21 mouse cellular contexts compared by ENCODE assay signal in the genomic region with DNA sequence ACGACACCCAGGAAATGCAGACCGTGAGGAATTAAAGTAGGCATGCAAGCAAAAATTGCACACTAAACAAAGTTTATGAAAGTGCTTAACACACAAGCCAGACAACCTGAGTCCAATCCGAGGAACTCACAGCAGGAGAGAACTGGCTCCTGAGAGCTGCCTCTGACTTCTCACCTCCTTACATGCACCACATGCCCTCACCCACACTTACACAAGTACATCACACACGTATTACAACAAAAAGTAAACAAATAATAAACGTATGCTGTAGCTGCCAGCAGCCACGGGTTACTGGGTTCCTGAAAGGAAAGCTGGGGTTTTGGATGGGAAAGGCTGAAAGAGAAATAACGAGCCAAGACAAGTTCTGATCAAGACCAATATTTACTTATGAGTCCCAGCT.
DNase-seq lines count a peak whose midpoint lies in the region; ATAC-seq and TF ChIP-seq lines count a peak whose summit lies in the region.
"Had no signal": no experiment of that assay in that cellular context is flagged by ENCODE, and none has a peak within 500 bp of the region (broad histone marks: within the 10 kb centered on the region; RNA-seq: fewer than 3 reads in every experiment).

No protein-coding gene starts in this region.

- no peak for TF ChIP-seq EP300 in lung, postnatal 0 days (IDR thresholded peaks at IDR 0.05)

- H3K9me3 ChIP-seq in forebrain, embryonic 10.5 days: peaks cover 23% of the 10 kb centered on the region
- H3K9me3 ChIP-seq in forebrain, embryonic 14.5 days (replicated peaks; ENCODE audit: control insufficient read depth, low read length): 0 out of 2 replicates have a peak, but pooled peaks cover 4% of the 10 kb centered on the region
- peaks cover 5% of the 10 kb centered on the region; the same call in 1 of the 2 replicates for H3K9me3 ChIP-seq in intestine, embryonic 14.5 days (ENCODE audit: control insufficient read depth, low read length)
- peaks cover 3% of the 10 kb centered on the region; the same call in 1 of the 2 replicates for H3K9me3 ChIP-seq in intestine, postnatal 0 days (ENCODE audit: control insufficient read depth)
- H3K9me3 ChIP-seq in lung, postnatal 0 days (ENCODE audit: low read length): 0 out of 2 replicates have a peak, but pooled peaks cover 3% of the 10 kb centered on the region

- no peak for TF ChIP-seq CTCF in intestine, postnatal 0 days (IDR thresholded peaks at IDR 0.05; ENCODE audit: low read depth)
- no peak for TF ChIP-seq CTCF in lung, postnatal 0 days (IDR thresholded peaks at IDR 0.05)

- no peak overlapping the region for H3K9ac ChIP-seq in forebrain, embryonic 14.5 days (ENCODE audit: low read length)
- no peak overlapping the region for H3K9ac ChIP-seq in intestine, embryonic 14.5 days (ENCODE audit: low read length)
- H3K9ac ChIP-seq in intestine, postnatal 0 days (ENCODE audit: low read depth, low read length): no peak overlapping the region
- no peak overlapping the region for H3K9ac ChIP-seq in lung, postnatal 0 days (replicated peaks; ENCODE audit: low read depth)
- H3K9ac ChIP-seq: forebrain, embryonic 12.5 days; hindbrain, embryonic 14.5 days had no signal

- no peak overlapping the region for H3K27ac ChIP-seq in forebrain, embryonic 10.5 days
- no peak overlapping the region for H3K27ac ChIP-seq in forebrain, embryonic 14.5 days (ENCODE audit: low read depth, low read length)
- H3K27ac ChIP-seq in intestine, embryonic 14.5 days (ENCODE audit: low read depth): no peak overlapping the region
- no peak overlapping the region for H3K27ac ChIP-seq in intestine, postnatal 0 days (ENCODE audit: low read depth, low read length)
- no peak overlapping the region for H3K27ac ChIP-seq in lung, postnatal 0 days (ENCODE audit: low read length)
- H3K27ac ChIP-seq: embryonic facial prominence, embryonic 10.5 days; forebrain, embryonic 12.5 days; hindbrain, embryonic 10.5 days; hindbrain, embryonic 14.5 days had no signal

- no peaks in the 10 kb centered on the region for H3K36me3 ChIP-seq in forebrain, embryonic 10.5 days (replicated peaks)
- H3K36me3 ChIP-seq in forebrain, embryonic 14.5 days (ENCODE audit: control insufficient read depth, insufficient read depth, low read length): no peaks in the 10 kb centered on the region
- no peaks in the 10 kb centered on the region for H3K36me3 ChIP-seq in intestine, embryonic 14.5 days (ENCODE audit: control insufficient read depth, insufficient read depth, low read length)
- H3K36me3 ChIP-seq in intestine, postnatal 0 days (ENCODE audit: control insufficient read depth, insufficient read depth): no peaks in the 10 kb centered on the region
- H3K36me3 ChIP-seq in lung, postnatal 0 days (ENCODE audit: insufficient read depth, low read length): no peaks in the 10 kb centered on the region
- H3K36me3 ChIP-seq: embryonic facial prominence, embryonic 10.5 days; forebrain, embryonic 12.5 days; G1E; hindbrain, embryonic 10.5 days had no signal

- WGBS in forebrain, embryonic 10.5 days: 91% methylated on average over 7 of the region's 7 CpGs
- WGBS in forebrain, embryonic 14.5 days: 84% methylated on average over 7 of the region's 7 CpGs
- 72% methylated on average over 7 of the region's 7 CpGs for WGBS in intestine, embryonic 14.5 days
- WGBS in intestine, postnatal 0 days: 57% methylated on average over 7 of the region's 7 CpGs
- 57% methylated on average over 7 of the region's 7 CpGs for WGBS in lung, postnatal 0 days

- no peak overlapping the region for H3K4me2 ChIP-seq in forebrain, embryonic 14.5 days (ENCODE audit: low read length)
- no peak overlapping the region for H3K4me2 ChIP-seq in intestine, embryonic 14.5 days (ENCODE audit: low read length)
- H3K4me2 ChIP-seq in intestine, postnatal 0 days (replicated peaks; ENCODE audit: low read depth): no peak overlapping the region
- H3K4me2 ChIP-seq in lung, postnatal 0 days (replicated peaks; ENCODE audit: low read depth, low read length): no peak overlapping the region
- H3K4me2 ChIP-seq: forebrain, embryonic 12.5 days; heart, embryonic 11.5 days; hindbrain, embryonic 14.5 days had no signal

- DNase-seq in forebrain, embryonic 10.5 days (ENCODE audit: extremely low spot score, low spot score): peak; percentile 7
- DNase-seq in forebrain, embryonic 14.5 days (ENCODE audit: low spot score): no peak
- DNase-seq in intestine, embryonic 14.5 days (ENCODE audit: low spot score): peak; percentile 10
- DNase-seq in lung, postnatal 0 days (ENCODE audit: low spot score): peak; percentile 44
- no peak for DNase-seq in lung, postnatal 4 days
- DNase-seq in adipocyte (ENCODE audit: low spot score): peak; percentile 31
- DNase-seq in cerebellum, adult 8-10 months: no peak
- DNase-seq: adrenal gland, postnatal 14 days; B cell, adult 2 months; cerebellum, adult 18-20 months; cerebellum, postnatal 10 days; gastrocnemius, adult 2 months; gastrocnemius, postnatal 25 days had no signal

- no peak for ATAC-seq in forebrain, embryonic 14.5 days
- no peak for ATAC-seq in intestine, embryonic 14.5 days (replicated peaks; ENCODE audit: low FRiP score, low TSS enrichment, low read depth)
- ATAC-seq in intestine, postnatal 0 days: no peak
- no peak for ATAC-seq in lung, postnatal 0 days
- ATAC-seq: CD4-positive, CD25-positive, alpha-beta regulatory T cell, adult 4 months had no signal

- H3K27me3 ChIP-seq in forebrain, embryonic 10.5 days (ENCODE audit: poor library complexity, severe bottlenecking): no peaks in the 10 kb centered on the region
- no peaks in the 10 kb centered on the region for H3K27me3 ChIP-seq in forebrain, embryonic 14.5 days (replicated peaks; ENCODE audit: control insufficient read depth, insufficient read depth, low read length)
- H3K27me3 ChIP-seq in intestine, embryonic 14.5 days (replicated peaks; ENCODE audit: control insufficient read depth, insufficient read depth, low read length): no peaks in the 10 kb centered on the region
- no peaks in the 10 kb centered on the region for H3K27me3 ChIP-seq in intestine, postnatal 0 days (replicated peaks; ENCODE audit: control insufficient read depth, insufficient read depth, low read length)
- no peaks in the 10 kb centered on the region for H3K27me3 ChIP-seq in lung, postnatal 0 days (replicated peaks; ENCODE audit: insufficient read depth, low read length)
- H3K27me3 ChIP-seq: forebrain, embryonic 12.5 days had no signal

- H3K4me1 ChIP-seq in forebrain, embryonic 10.5 days: no peaks in the 10 kb centered on the region
- H3K4me1 ChIP-seq in forebrain, embryonic 14.5 days (ENCODE audit: control insufficient read depth, insufficient read depth, low read length): no peaks in the 10 kb centered on the region
- H3K4me1 ChIP-seq in intestine, embryonic 14.5 days (replicated peaks; ENCODE audit: control insufficient read depth, insufficient read depth, low read length): no peaks in the 10 kb centered on the region
- 0 out of 2 replicates have a peak, but pooled peaks cover 5% of the 10 kb centered on the region for H3K4me1 ChIP-seq in intestine, postnatal 0 days (replicated peaks; ENCODE audit: control insufficient read depth, insufficient read depth, low read length)
- no peaks in the 10 kb centered on the region for H3K4me1 ChIP-seq in lung, postnatal 0 days (ENCODE audit: insufficient read depth, low read depth, low read length)
- H3K4me1 ChIP-seq: embryonic facial prominence, embryonic 10.5 days; forebrain, embryonic 12.5 days; hindbrain, embryonic 10.5 days had no signal

- H3K4me3 ChIP-seq in forebrain, embryonic 10.5 days: no peak overlapping the region
- H3K4me3 ChIP-seq in forebrain, embryonic 14.5 days (ENCODE audit: low read depth, low read length): no peak overlapping the region
- H3K4me3 ChIP-seq in intestine, embryonic 14.5 days (ENCODE audit: low read depth, low read length): no peak overlapping the region
- no peak overlapping the region for H3K4me3 ChIP-seq in intestine, postnatal 0 days (ENCODE audit: low read depth, low read length)
- H3K4me3 ChIP-seq in lung, postnatal 0 days (ENCODE audit: low read depth, low read length): no peak overlapping the region
- H3K4me3 ChIP-seq: embryonic facial prominence, embryonic 10.5 days; forebrain, embryonic 12.5 days; gastrocnemius, adult 2 months; hindbrain, embryonic 10.5 days had no signal

Comparison
In these comparisons a context has a peak if more than half of its experiments do, and no peak if none do; other contexts are left out.
1. DNase-seq: peak in forebrain, embryonic 10.5 days (single experiment), intestine, embryonic 14.5 days (single experiment), lung, postnatal 0 days (single experiment) and adipocyte (single experiment); none in forebrain, embryonic 14.5 days (single experiment), lung, postnatal 4 days (0 of 2) and cerebellum, adult 8-10 months (single experiment).